Mouse (Mus musculus): ENCODE results near the gene Pde2a. TPM values are rescaled to one million over a fixed set of nuclear protein-coding genes. Genes with fewer than 3 reads are reported as not detected.
A peak's percentile ranks its signal among the peaks of the same experiment; 100 is the strongest.
"Not testable (repeated sequence)": the region's sequence is repeated elsewhere in the genome, so short reads cannot be mapped to it uniquely, and the experiment has no call there.

Pde2a gene
- total RNA-seq, 2 experiments from 2014 or later, result 60.7 to 61.2 TPM

DNA sequence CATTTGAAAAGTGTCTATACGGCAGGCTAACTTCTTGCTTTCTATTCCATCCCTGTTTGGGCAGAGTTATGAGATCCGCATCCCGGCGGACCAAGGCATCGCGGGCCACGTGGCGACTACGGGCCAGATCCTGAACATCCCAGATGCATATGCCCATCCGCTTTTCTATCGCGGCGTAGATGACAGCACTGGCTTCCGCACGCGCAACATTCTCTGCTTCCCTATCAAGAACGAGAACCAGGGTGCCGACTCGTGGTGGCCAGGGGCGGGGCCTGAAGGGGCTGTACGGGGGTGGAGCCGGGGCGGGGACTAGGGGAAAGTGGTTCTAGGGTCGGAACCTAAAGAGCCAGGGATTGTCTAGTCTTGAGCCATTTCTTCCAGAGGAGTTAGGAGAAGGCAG lies 83.0 kb downstream of the Pde2a start:
- peak in 1 of 2 experiments; percentile 27 for DNase-seq (ENCODE audit: low spot score in 2 of 2)

DNA sequence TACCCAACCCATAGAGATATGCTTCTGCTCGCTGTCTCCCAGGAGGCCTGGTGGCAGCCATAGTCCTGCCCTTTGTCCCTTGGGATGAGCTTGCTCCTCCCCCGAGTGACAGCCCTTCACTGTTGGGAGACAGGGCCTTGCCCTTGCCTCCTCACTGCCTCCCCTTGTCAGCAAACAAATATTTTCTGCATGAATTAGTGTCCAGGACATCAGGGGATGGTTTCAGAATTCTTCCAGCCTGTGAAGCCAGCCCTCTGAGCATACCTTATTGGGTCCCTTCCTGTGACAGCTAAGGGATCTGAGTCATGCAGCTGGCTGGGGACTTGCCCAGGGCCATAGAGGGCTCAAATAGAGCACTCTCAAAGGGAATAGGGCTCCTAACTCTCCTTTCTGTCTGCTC lies 87.7 kb downstream of the Pde2a start:
- DNase-seq (ENCODE audit: low spot score in 2 of 2), result no peak

- DNase-seq (ENCODE audit: low spot score in 2 of 2), result no peak
These were observed 92.2 kb downstream of the Pde2a start for GRCm38 (mm10) chr7:101513655-101514054.

- DNase-seq (ENCODE audit: low spot score in 2 of 2), result no peak
These were observed 93.3 kb downstream of the Pde2a start for GRCm38 (mm10) chr7:101514768-101515167.

- DNase-seq (ENCODE audit: low spot score in 2 of 2), result no peak
These were observed 93.8 kb downstream of the Pde2a start for GRCm38 (mm10) chr7:101515295-101515694.

GRCm38 (mm10) chr7:101516460-101516859 lies 95.0 kb downstream of the Pde2a start:
- no peak for DNase-seq (ENCODE audit: low spot score in 2 of 2)

GRCm38 (mm10) chr7:101521696-101522095 lies 100.2 kb downstream of the Pde2a start:
- no peak for DNase-seq (ENCODE audit: low spot score in 2 of 2)

DNA sequence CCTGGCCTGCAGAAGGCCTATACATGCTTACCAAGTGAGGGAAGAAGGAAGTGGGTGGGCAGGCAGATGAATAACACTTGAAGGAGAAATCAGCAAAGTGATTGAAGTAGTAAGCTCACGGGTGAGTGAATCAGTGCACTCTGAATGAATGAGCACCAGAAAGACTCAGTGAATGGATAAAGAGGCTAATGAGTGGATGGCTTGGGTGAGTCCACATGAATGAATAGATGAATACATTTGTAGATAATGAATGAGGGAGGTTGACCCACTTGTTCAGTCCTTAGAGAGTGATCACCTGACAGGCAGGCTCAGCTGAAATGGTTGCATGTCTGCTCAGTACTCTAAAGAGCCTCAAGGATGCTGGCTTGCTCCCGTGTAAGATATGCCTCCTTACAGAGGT lies 101.7 kb downstream of the Pde2a start:
- DNase-seq (ENCODE audit: low spot score in 2 of 2), result no peak

DNA sequence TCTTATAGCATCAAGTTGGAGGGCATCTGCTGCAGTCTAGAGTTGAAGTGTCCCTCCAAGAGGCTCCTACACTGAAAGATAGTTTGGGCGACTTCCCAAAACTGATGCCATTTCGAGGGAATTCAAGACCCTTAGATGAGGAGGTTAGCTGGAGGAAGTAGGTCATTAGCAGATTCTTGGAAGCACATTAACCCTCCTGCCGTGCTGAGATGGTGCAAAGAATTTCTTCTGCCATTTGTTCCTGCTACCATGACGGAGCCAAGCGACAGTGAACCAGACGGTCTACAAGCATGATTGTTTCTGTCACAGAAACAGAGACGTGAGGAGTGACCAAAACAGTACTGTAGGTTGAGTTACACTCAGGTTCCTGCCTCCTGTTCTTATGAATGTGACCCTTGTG lies 105.0 kb downstream of the Pde2a start:
- DNase-seq (ENCODE audit: low spot score in 2 of 2), result no peak

DNA sequence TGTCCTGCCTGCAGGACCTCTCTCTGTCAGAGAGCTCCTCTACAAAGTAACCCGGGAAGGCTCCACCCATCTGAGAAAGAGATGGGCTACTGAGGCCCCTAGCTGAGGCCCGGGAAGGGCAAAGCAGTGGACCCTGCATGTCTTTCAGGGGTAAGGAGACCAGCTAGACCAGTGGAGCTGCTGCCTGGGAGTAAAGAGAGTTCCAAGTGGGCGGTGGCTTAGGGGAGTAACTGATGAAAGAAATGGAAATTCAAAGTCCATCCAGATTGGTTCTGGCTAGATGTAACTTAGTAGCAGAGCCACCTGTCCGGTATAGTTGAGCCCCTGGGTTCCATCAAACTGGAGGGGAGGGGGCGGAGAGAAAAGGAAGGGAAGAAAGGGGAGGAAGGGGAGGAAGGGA lies 112.9 kb downstream of the Pde2a start:
- DNase-seq (ENCODE audit: low spot score in 2 of 2), result no peak

DNA sequence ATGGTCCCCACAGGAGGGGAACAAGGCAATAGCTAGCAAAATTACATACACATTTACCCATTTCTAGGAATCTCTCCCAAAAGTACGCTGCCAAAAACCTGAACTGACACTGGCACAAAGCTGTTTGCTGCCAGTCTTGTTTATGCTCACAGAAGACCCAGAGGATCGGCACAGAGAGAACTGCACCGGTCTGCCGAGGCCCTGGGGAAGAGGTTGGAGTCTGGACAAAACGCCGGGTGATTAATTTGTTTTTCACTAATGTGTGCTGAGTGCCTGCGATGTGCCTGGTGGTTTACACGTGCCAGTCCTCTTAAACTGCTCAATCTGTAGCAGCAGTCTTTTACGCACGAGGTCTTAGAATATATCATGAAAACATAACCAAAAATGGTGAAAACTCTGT lies 113.6 kb downstream of the Pde2a start:
- no peak for DNase-seq (ENCODE audit: low spot score in 2 of 2)

- DNase-seq (ENCODE audit: low spot score in 2 of 2), result no peak
These were observed 114.0 kb downstream of the Pde2a start for GRCm38 (mm10) chr7:101535517-101535916.

DNA sequence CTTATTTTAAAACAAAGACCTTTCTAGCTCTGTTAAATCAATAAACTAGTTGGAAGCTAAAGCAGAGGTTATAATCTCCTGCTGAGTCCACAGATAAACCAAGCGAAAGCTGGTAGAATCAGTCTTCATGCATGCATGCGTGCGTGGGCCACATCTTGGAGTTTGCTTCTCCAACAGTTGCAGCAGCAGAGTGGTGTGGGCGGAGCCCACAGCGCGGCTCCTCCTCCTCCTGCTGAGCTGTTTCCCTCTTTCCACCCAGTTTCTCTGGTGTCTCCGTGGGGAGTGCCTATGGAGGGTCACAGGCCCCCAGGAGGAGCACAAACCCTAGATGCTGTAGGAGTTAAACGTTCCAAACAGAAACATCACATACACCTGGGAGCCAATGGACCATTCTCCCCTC lies 116.0 kb downstream of the Pde2a start:
- no peak for DNase-seq (ENCODE audit: low spot score in 2 of 2)

DNA sequence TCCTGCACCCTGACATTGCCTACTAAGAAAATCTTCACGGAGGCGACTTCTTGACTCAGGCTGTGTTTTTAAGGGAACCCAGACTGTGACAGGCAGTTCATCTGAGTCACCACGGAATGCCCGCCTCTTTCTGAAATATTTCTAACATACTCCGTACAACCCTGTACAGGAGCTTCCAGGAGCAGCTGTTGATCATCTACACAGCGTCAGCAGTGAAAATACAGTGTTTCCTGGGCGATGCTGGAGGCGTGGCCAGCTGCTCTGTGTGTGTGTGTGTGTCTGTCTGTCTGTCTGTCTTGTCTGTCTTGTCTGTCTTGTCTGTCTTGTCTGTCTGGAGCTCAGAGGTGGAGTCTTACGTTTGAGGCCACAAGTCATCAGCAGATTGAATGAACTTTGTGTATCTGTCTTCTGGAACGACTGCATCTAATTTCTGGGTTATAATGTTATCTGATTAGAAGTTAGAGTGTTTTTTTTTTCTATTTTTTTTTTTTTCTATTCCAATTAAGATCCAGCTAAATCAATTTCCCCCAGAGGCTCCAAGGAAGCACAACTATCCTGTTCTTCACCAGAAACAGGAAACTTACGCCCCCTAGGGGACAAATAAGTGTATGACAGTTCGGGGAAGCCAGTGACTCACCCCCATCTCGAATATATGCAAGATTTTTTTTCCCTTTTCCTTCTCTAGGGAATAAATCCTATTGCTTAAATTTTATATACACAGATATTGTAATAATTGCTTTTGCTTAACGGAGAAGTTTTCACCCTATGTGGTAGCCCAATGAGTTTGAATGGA lies 116.8 kb downstream of the Pde2a start:
- DNase-seq (ENCODE audit: low spot score in 2 of 2), result peak in 1 of 2 experiments; percentile 22

DNA sequence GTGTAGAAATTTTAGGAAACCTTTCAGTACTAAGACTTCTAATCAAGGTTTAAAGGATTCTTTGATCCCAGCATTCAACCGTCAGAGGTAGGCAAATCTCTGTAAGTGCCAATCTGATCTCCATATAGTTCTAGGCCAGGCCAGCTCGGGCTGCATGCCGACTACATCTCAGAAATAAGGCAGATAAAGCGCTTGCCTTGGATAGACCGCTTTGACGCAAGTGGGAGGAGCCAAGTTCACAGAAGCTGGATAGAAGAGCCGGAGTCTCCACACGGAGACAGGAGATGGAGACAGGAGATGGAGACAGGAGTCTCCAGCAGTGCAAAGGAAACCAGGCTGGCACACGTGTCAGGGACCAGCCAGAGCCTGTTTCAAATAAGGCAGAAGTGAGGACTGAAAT lies 118.3 kb downstream of the Pde2a start:
- no peak for DNase-seq (ENCODE audit: low spot score in 2 of 2)

DNA sequence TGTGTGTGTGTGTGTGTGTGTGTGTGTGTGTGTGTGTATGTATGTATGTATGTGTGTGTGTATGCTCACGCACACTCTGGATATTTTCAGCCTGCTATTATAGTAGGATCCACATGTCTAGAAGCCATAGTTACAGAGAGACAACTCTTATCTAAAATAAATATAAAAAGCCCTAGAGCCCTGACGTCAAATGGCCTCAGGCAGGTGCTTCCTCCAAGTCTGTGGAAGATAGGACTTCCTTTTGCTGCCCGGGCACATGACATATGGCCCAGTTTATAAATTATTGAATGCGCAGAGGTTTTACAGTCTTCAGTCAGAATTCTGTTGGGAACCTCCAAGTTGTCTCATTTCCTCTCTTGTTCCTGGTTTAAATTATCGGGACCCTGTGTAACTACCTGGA lies 119.2 kb downstream of the Pde2a start:
- DNase-seq (ENCODE audit: low spot score in 2 of 2), result no peak

DNA sequence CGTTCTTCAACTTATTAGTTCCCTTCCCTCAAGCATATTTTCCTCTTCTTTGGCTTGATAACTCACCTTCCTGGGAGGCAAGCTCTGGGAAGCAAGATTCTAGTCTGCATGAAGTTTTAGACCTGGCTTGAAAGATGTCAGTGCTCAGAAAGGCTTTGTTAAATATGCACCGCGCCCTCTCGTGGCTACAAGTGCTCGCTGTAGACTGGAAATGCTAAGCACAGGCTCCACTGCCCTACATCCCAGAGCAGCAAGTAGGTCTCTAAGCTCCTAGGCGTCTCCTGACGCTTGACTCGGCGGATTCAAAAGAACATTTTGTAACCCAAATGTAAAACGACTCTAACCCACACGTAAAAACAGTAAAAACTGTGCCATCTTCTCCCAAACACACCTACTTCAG lies 119.6 kb downstream of the Pde2a start:
- peak in 1 of 2 experiments; percentile 63 for DNase-seq (ENCODE audit: low spot score in 2 of 2)

DNA sequence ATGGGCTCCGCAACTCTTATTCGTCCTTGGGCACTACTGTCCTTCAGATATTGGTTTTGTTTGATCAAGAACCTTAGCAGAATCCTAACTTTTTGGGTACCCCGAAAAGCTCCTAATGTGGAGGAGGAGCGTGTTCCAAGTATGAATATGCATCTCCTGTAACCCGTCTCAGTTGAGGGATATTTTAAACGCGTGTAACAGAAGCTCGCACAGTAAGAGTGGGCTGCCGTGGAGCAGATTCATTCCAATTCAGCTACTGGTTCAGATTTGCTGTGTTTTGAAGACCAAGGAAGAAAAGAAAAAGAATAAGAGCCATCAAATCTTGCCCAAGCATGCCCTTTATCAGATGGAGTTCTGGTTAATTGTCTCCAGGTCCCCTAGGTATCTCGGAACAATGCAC lies 120.2 kb downstream of the Pde2a start:
- DNase-seq (ENCODE audit: low spot score in 2 of 2), result no peak

DNA sequence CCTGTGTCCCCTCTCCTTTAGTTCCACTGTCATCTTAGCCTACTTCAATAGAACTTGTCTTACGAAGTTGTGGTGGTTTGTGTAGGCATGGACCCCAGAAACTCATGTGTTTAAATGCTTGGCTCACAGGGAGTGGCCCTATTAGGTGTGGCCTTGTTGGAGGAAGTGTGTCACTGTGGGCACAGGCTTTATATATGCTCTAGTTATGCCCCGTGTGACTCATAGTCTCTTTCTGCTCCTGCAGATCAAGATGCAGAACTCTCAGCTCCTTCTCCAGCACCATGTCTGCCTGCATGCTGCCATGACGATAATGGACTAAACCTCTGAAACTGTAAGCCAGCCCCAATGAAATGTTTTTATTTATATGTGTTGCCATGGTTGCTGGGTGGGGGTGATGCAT lies 126.2 kb downstream of the Pde2a start:
- DNase-seq (ENCODE audit: low spot score in 2 of 2), result no peak

- no peak for DNase-seq (ENCODE audit: low spot score in 2 of 2)
These were observed 127.8 kb downstream of the Pde2a start for GRCm38 (mm10) chr7:101549266-101549665.

DNA sequence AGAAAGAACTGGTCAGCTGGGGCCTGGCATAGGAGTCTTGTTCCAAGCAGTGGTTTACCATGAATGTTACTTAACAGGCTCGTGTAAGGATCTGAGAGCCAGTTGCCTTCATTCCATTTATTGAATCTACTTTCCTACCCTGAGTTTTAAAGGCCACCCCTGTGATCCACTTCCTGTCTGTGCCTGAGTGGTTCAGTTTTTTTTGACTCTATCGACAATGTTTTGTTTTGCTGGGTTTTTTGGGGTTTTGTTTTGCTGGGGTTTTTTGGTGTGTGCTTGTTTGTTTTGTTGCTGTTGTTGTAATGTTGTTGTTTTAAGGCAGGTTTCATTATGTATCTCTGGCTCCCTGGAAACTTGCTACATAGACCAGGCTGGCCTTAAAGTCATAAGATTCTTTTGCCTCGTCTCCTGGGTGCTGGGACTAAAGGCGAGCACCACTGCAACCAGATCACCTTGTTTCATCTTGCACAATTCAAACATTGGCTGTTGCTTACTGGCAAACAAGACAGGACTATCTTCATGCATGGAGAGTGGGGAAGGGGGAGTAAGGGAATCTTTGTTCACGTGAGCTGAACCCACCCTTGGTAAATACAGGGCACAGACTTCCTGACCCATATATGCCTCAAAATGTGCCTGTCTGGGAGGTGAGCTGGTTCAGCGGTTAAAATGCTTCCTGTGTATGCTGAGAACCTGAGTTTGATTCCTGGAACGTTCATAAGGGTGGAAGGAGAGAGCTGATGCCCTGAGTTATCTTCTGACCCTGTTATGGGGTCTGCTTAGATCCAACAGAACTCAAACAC lies 129.4 kb downstream of the Pde2a start:
- no peak for DNase-seq (ENCODE audit: low spot score in 2 of 2)

- no peak for DNase-seq (ENCODE audit: low spot score in 2 of 2)
These were observed 130.0 kb downstream of the Pde2a start for GRCm38 (mm10) chr7:101551530-101551929.

GRCm38 (mm10) chr7:101555473-101555872 lies 134.0 kb downstream of the Pde2a start:
- DNase-seq (ENCODE audit: low spot score in 2 of 2), result not testable (repeated sequence)

Measured in gastrocnemius, postnatal 4 days (tissue).